Mouse (Mus musculus): ENCODE results near the gene Sult1c1.

DNA sequence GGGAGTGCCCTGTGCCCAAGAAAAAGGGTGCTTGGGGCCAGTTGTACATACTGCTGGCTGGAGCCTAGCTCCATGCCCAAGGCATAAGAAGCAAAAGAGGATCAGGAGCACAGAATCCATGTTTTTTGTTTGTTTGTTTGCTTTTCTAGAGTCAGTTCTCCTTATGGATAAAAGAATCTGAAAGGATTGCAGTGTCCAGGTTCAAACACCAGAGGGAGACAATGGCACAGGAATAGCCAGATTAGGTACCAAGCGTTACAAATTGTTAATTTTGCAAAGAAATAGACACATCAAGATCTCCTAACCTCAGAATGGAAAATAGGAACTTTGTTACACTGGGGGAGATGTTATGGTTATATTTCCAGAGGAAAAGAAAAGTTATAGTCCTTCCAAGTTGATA, 23.7 kb upstream of the Sult1c1 start:
- TF ChIP-seq POLR2A (IDR thresholded peaks at IDR 0.05; ENCODE audit: extremely low read depth, insufficient read depth, low read length) (no peak), CTCF (IDR thresholded peaks at IDR 0.05; ENCODE audit: low read depth, low read length) (0 out of 2 replicates have a peak, but pooled peaks have one; percentile 25)

All from liver, adult 2 months (tissue).